Mouse (Mus musculus) brain, embryonic 14.5 days (tissue): ENCODE measurements around the gene Psmd7.

ENCODE experiments used
- CTCF ChIP-seq: fragments of 200-500 bp; IDR thresholded peaks from 2 replicates; pipeline ENCODE4 v1.5.1; 2012; ENCODE audit warnings: inconsistent platforms, mild to moderate bottlenecking, moderate library complexity, borderline replicate concordance; ENCODE audit not compliant: insufficient read depth, insufficient read length; ENCODE audit errors: extremely low read depth
- POLR2A ChIP-seq: fragments of 200-500 bp; IDR thresholded peaks from 2 replicates; pipeline ENCODE4 v1.6.1; 2012; ENCODE audit warnings: mild to moderate bottlenecking, inconsistent platforms, borderline replicate concordance; ENCODE audit not compliant: poor library complexity, insufficient read depth, insufficient read length, severe bottlenecking; ENCODE audit errors: extremely low read depth

GRCm38 (mm10) chr8:107593967-107594729, 5.9 kb upstream of the Psmd7 start:
- TF ChIP-seq POLR2A (no peak), CTCF (no peak)
